In the genomic region with DNA sequence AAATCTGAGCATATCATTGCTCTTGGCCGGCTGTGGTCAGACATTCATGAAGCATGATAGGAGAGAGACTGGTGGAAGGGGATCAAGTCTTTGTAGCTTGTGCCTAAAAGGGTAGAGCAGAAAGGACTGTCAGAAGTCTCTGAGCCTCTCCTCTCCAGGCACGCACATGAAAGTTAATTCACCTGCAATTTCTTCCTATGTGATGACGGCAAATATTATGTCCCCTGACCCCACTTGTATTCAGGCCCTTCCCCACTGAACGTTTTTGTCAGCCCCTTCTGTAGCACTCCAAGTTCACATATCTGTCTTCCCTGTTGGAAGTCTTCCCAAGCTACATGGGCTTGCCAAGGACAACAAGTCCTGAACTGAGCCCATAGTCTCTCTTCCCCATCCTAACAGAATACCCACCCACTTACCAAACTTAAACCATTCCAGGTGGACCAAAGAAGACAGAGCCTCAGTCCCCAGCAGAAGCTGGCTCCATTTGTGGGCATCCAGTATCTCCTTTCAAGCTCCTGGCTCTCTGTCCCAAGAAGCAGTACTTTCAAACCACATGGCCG, we compare ENCODE assay signal across 14 mouse cellular contexts.
A peak's percentile ranks its signal among the peaks of the same experiment; 100 is the strongest.
DNase-seq lines count a peak whose midpoint lies in the region; ATAC-seq and TF ChIP-seq lines count a peak whose summit lies in the region.
"Had no signal": no experiment of that assay in that cellular context is flagged by ENCODE, and none has a peak within 500 bp of the region (broad histone marks: within the 10 kb centered on the region; RNA-seq: fewer than 3 reads in every experiment).

No protein-coding gene starts in this region.

- intact Hi-C loops in gastrocnemius, adult 2 months (cut with DNase I): no loop called here
- intact Hi-C loops in gastrocnemius, postnatal 14 days (cut with DNase I; ENCODE audit: low total_unique reads): no loop called here
- intact Hi-C loops in gastrocnemius, postnatal 36 days (cut with DNase I): no loop called here

- H3K27ac ChIP-seq in gastrocnemius, adult 2 months: no peak overlapping the region
- H3K27ac ChIP-seq: hindbrain, postnatal 0 days; left cerebral cortex, adult 2 months; liver, embryonic 13.5 days; midbrain, embryonic 12.5 days had no signal

- TF ChIP-seq CTCF in gastrocnemius, adult 2 months (IDR thresholded peaks at IDR 0.05): no peak

- H3K4me3 ChIP-seq in gastrocnemius, adult 2 months: no peak overlapping the region
- H3K4me3 ChIP-seq: left cerebral cortex, adult 2 months; liver, embryonic 13.5 days; midbrain, embryonic 12.5 days had no signal

- ATAC-seq in megakaryocyte-erythroid progenitor cell, adult 5-6 weeks (replicated peaks; ENCODE audit: low FRiP score, low TSS enrichment, poor library complexity, severe bottlenecking): no peak
- ATAC-seq: hindbrain, postnatal 0 days had no signal

- peak; percentile 46 for DNase-seq in gastrocnemius, adult 2 months
- no peak for DNase-seq in gastrocnemius, postnatal 14 days
- DNase-seq in lung, postnatal 25 days (ENCODE audit: low spot score): peak; percentile 14
- DNase-seq in lung, postnatal 4 days: no peak
- peak; percentile 15 to 31 for DNase-seq in gastrocnemius, postnatal 36 days
- DNase-seq in skeletal muscle tissue, adult 2 months (ENCODE audit: low read depth, low spot score): peak; percentile 45
- DNase-seq: adrenal gland, postnatal 25 days; kidney, adult 18-20 months; liver, embryonic 13.5 days; thymus, postnatal 25 days had no signal

Comparison
In these comparisons a context has a peak if more than half of its experiments do, and no peak if none do; other contexts are left out.
1. DNase-seq: peak in gastrocnemius, adult 2 months (single experiment), lung, postnatal 25 days (single experiment), gastrocnemius, postnatal 36 days (2 of 2) and skeletal muscle tissue, adult 2 months (single experiment); none in gastrocnemius, postnatal 14 days (single experiment) and lung, postnatal 4 days (0 of 2).